Mouse (Mus musculus) c-Kit-positive CD71-negative TER-119-negative erythroid progenitor cells, embryonic 14.5 days (primary cell): ENCODE results near the gene Foxp1.

ENCODE experiments used
- DNase-seq: peaks from one replicate; pipeline ENCODE4 v3.0.0-alpha.2; 2013; ENCODE audit warnings: low read depth

Gene Foxp1

DNA sequence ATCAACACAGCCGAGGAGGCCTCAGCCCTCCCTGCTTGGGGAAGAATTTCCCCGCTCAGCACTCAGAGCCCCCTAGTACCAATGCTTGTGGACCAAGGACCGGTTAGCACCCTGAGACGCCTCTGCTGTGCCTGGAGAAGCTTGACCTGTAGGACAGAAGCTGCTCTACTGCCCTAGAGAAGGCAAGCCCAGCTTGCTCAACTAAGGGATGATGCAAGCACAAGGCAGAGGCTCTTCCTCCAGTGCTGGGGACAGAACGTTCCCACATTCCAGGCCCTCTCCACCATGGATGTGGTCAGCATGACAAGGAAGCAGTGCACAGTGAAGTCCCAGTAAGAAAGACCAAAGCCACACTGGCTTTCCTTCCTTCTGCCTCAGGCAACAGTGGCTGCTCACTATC is 347.1 kb downstream of the Foxp1 start:
- no peak for DNase-seq

DNA sequence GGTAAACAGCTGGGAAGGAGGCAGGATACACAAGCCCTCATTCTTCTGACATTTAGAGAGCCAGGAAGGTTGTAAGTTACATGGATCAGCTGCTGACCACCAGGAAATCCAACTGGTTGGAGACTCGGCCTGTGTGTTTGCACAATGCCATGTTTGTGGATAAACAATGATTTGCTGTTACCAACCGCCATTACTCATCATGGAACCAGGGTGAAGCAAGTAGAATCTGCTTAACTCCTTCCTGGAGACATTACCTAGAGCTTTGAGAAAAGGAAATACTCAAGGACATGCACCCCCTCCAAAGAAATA is 348.7 kb downstream of the Foxp1 start:
- DNase-seq = no peak

DNA sequence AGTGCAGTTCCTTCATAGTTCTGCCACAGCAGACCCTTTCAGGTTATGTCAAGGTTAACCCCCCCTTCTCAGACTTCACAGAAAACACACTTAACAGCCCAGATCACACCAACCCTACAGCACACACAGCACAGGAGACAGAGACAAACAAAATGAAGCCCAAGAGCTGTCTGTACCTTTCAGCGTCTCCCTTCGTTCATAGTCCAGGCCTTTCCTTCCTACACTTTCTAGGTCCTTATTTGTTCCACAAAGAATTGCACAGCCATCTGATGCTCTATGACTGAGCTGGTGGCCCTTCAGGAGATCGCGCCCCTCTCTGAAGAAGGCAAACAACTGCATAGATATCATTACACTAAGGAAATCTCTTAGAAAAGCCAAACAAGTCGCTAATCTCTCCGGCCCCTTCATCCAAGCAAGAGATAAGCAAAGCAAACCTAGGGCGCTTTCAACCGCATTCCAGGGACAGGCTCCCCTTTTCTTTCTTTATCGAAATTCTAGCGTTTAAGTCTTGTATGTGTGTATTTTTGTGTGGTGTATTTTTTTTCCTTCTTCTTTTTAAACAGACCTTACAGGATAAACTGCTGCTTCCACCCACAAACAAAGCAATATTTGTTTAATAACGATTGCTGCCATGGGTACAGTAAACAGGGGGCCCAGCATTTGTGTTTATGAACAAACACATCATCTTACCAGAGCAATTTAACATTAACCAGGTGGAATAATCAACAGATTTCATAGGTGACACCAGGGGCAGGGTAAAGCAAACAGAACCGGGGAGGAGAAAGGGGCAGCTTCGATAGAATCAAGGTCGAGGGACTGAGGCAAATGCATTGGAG is 349.2 kb downstream of the Foxp1 start:
- DNase-seq = no peak

- DNase-seq = no peak
Measured at GRCm38 (mm10) chr6:99172589-99172986, 349.9 kb downstream of the Foxp1 start.

GRCm38 (mm10) chr6:99171901-99172588 is 350.5 kb downstream of the Foxp1 start:
- no peak for DNase-seq

GRCm38 (mm10) chr6:99171281-99171825 is 351.2 kb downstream of the Foxp1 start:
- no peak for DNase-seq

DNA sequence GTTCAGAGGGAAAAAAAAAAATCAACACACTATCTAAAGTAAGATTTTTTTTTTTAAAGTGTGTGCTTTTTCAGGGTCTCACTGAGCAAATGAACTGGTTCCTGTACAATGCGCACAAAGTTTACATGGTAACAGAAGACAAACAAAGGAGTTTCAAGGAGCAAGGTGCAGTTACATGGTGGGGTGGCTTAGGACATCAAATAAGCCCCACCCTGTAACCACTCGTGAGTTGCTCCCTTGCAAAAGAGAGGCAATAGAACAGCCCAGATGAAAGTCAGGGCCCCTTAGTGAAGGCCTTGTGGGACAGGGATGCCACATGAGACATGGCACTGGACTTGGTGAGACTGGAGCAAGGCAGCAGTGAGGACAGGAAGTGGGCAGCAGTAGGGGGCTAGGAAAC is 353.8 kb downstream of the Foxp1 start:
- no peak for DNase-seq

DNA sequence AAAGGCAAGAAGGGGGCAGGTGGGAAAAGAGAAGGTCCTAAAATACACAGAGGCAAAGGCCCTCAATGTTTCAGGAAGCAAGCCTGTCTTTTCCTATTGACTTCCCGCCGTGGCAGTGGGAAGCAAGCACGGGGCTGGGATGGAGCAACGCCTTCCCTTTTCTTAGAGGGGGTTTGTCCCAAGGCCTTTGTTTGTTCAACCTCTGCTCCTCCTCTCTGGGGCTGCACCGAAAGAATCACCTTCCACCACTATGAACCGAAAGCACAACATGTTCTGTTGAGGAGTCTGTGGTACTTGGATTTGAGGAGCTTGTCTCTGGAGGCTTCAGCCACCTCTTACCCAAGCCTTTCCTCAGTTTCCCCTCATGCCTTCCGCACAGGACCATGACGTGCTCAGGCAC is 355.5 kb downstream of the Foxp1 start:
- DNase-seq = no peak

- no peak for DNase-seq
Measured at GRCm38 (mm10) chr6:99166169-99166568, 356.4 kb downstream of the Foxp1 start.

DNA sequence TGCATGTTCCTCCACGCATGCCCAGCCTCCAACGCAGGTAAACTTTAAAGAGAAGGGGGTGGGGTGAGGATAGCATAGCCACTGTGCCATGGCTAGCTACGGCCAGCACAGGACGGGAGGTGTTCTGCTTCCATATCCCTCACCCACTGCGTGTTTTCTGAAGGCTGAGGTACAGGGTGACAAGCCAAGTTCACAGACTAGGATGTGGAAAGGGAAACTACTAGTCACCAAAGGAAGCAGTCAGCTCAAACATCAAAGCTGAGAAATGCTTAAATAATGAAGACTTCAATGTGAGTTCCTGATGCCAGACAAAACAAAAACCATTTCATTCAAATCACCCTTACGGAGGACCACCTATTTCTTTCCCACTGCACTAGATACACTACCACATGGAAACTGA is 357.8 kb downstream of the Foxp1 start:
- no peak for DNase-seq

- no peak for DNase-seq
Measured at GRCm38 (mm10) chr6:99162716-99163115, 359.8 kb downstream of the Foxp1 start.

DNA sequence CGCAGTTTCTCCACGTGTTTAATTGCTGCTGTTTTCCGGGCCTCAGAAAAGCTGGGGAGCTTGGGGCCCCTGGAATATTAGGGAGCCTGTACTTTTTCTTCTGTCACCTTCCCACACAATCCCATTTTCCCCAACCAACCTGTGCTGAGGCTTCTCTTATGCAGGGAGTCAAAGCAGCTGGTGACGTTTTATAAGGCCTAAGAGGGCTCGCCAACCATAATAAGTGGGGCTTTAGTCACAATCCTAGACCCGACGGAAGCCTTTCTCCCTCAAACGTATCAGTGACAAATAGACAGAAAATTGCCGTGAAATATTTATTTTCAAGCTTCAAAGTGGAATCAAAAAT is 362.2 kb downstream of the Foxp1 start:
- no peak for DNase-seq

- DNase-seq = no peak
Measured at GRCm38 (mm10) chr6:99159452-99160347, 362.8 kb downstream of the Foxp1 start.

DNA sequence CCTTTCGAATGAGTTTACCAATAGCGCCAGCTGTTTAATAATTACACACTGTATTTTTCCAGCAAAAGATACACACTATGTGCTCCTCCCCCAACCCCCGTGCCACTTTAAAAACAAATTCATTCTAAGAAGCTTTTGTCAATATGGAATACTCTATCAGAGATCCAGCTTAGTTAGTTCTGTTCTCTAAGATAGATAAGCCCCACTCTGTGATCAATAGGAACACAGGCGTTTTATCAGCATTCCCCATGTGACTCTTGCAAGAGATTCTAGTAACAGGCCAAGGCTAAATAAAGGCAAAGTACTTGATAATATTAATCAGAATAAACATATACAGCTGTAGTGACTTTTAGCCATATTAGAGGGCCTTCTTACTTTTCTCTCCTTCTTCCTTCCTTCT is 368.8 kb downstream of the Foxp1 start:
- no peak for DNase-seq

GRCm38 (mm10) chr6:99146400-99146905 is 376.1 kb downstream of the Foxp1 start:
- no peak for DNase-seq

DNA sequence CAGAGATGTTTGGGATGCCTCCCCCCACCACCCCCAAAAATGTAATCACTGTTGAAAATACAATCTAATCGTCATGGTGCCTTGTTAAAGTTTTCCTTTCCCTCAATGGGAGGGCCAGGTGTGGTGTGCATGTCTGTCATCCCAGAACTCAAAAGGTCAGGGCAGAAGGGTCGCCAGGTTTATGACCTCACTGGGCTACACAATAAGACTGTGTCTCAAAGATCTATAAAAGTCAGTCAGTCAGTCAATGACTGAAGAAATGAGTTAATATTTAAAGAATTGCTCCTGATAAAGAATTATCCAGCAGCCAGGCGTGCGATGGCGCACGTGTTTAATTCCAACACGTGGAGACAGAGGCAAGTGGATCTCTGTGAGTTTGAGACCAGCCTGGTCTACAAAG is 377.5 kb downstream of the Foxp1 start:
- DNase-seq = no peak

DNA sequence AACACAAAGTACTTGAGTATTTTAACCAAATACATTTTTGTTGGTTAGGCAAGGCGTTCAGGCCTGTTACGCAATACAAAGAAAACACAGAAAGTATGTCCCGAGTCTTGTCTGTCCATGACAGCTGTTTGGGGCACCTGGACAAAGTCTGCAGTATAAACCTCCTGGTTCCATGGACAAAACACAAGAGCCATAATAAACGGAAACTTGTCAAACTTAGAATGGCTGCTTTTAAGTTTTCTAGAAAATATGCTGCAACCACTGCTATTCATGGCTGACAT is 378.8 kb downstream of the Foxp1 start:
- DNase-seq = no peak

- DNase-seq = no peak
Measured at GRCm38 (mm10) chr6:99142900-99143755, 379.4 kb downstream of the Foxp1 start.

- DNase-seq = no peak
Measured at GRCm38 (mm10) chr6:99138041-99138440, 384.5 kb downstream of the Foxp1 start.

- no peak for DNase-seq
Measured at GRCm38 (mm10) chr6:99137071-99137470, 385.4 kb downstream of the Foxp1 start.

- DNase-seq = no peak
Measured at GRCm38 (mm10) chr6:99135938-99136729, 386.4 kb downstream of the Foxp1 start.
